Mouse (Mus musculus) adrenal gland, adult 2 months (tissue): ENCODE data around the gene Radil. TPM values are rescaled to one million over a fixed set of nuclear protein-coding genes. Genes with fewer than 3 reads are reported as not detected.
A peak's percentile ranks its signal among the peaks of the same experiment; 100 is the strongest.

ENCODE experiments used
- DNase-seq: peaks from one replicate; pipeline ENCODE4 v3.0.0; 2021
- polyA plus RNA-seq: library from polyadenylated mRNA; depleted of rRNA; stranded (reverse); fragments of >200 nt; gene quantifications from 2 replicates; pipeline ENCODE4 v1.2.3, GENCODE M21; 2012; rRNA removed
- total RNA-seq, 2 experiments: library from RNA; stranded (reverse); gene quantifications; 2 replicates each; pipeline ENCODE4 v1.2.3; 2021

Gene Radil
- total and polyA plus RNA-seq, 3 experiments = 3.5 to 9.3 (median 4.9) TPM

DNA sequence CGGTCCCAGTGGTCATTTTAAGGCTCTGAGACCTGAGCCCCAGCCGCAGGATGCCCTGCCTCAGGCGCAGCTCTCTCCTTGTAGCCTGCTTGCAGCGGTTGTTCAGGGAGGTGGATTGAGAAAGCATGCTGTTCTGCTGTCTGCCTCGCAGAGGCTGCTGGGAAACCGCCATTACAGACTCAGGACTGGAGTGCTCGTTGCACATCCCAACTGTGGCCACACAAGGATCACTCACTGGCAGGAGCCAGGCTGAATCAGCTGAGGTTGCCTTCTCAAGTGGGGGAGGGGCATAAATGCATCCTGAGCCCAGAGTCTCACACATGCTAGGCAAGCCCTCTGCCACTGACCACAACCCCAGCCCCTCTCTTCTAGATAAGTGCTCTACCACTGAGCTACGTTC lies 105.2 kb downstream of the Radil start:
- DNase-seq = no peak

DNA sequence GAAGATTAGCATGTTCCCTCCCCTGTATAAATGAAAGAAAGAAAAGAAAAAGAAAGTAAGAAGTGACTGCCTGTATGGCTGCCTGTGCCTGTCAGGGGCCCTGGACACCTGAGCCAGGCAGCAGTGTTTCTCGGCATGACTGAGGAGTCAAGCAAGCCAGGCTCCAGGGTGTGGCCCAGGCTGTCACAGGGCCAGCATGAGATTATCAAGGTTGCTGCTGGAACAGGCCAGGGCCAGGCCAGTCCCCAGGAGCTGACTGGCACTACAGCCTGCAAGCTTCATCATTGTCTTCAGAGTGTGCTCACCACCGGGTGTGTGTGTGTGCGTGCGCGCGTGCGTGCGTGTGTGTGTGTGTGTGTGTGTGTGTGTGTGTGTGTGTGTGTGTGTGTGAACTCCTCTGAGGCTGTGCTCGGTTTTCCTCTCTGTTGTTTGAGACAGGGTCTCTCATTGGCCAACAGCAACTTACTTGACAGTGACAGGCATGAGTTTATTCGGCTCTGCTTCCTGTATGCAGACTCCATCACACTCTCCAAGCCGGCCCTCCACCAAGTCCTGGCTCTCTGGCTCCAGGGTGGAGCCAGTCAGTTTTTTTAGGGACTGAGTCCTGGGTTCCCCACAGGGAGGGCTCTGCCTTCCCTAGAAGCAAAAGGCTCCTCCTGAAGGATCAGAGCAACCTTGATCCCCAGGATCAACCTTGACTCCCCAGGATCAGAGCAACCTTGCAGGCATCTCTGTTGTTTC lies 105.9 kb downstream of the Radil start:
- DNase-seq = peak; percentile 90

DNA sequence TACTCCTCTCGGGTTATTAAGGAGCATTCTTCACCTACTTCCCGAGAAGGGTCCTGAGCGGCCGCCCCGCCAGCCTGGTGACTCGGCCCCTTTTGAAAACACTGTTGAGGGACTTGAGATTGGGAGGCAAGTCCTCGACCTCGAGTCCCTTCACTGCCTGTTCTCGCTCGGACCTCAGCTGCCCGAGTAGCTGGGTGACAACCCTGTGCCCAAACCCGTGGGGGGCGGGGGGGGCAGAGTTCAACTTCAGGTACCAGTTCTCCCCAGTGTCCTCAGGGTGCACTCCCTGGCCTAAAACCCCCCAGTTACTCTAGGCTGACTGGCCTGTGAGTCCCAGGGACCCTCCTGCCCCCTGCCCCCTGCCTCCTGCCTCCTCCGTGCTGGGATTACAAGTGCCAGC lies 106.9 kb downstream of the Radil start:
- DNase-seq = no peak

DNA sequence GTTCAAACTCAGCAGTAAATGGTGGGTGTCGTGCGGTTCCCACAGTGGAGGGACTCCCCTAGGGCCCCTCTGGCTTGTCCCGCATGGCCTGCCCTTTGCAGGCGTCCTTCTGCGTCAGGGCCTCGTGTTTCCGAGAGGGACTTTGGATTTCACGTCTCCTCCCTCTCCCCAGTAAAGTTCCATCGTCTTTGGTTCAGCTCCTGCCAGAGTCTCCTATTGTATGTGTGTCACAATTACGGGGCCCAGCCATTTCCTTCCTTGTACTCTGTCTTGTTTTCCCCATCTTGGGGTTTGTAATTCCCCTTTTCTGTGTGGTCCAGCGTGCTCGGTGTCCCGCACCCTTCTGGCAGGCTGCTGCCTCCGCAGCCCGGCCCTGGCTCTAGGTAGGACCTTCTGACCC lies 107.4 kb downstream of the Radil start:
- no peak for DNase-seq

DNA sequence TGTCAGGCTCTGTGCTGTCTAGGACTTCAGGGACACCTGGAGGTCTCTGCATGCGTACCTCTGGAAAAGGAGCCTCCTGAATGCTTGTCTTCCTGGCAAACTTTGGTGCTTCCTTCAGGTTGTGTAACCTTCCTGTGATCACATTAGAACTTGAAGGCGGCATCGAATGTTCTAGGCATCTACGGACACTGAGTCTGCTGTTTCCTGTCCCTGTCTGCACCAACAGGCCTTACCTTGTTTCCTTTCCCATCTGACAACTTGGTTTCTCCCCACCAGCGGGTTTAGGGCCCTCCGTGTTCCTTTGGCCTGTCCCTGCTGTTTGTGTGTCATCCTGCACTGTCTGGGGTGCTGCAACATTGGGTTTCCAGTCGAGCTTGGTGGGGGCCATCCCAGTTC lies 108.9 kb downstream of the Radil start:
- no peak for DNase-seq

DNA sequence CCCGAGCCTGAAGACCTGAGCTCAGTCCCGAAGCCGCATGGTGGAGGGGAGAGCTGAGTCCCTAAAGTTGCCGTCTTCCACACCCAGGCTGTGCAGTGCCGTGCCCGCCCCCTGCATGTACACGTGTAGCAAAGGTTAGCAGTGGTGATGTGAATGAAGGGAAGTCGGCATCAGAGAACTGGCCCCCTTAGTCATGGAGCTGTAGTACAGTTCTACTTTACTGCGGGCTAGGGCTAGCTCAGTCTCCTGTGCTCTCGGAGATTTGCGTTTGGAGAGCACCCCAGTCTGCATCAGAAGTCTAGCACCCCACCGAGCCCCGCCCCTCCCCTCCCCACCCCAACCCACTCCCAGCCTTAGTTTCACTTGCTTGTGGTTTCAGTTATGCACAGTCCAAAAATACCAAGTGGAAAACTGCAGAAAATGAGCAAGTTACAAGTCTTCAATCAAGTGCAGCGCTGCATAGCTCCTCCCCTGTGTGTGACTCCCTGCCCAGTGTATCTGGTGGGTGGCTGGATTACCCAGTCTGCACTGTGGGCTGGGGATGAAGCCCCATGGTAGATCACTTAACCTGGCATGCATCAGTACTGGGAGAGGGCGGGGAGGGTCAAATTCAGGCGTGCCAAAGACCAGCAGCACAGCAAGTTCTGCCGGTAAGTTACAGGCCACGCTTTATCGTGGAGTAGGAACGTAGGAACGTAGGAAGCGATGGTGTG lies 109.4 kb downstream of the Radil start:
- no peak for DNase-seq

DNA sequence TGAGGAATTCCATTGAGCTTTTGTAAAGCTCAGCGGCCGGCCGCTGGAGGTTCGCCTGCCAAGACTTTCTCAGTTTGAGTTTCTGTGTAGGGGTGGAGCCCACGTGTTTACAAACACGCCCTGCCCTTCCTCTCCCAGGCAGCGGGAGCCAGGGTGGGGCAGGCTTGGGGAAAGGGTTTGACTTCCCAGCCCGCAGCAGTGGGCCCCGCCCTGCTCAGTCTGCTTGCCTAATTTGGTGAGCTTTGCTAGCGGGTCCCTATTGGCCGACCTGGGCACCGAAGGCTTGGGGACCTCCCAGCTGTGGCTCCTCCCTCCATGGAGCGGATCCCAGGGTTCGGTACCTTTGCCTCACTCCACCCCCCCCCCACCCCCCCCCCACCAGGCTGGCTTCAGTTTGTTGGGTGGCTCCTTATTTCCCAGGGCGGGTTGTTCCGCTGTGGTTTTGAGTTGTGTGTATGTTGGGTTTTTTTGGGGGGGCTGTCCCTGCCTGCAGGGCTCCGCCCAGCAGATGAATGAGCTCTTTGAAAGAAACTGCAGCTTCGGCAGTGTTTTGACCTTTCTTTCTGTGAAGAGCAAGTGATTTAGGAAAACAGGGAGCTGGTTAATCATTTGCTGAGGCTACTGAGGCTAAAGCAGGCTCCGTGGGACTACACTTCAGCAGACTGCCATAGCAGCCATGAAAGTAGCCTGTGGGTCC lies 110.3 kb downstream of the Radil start:
- DNase-seq = peak; percentile 98

DNA sequence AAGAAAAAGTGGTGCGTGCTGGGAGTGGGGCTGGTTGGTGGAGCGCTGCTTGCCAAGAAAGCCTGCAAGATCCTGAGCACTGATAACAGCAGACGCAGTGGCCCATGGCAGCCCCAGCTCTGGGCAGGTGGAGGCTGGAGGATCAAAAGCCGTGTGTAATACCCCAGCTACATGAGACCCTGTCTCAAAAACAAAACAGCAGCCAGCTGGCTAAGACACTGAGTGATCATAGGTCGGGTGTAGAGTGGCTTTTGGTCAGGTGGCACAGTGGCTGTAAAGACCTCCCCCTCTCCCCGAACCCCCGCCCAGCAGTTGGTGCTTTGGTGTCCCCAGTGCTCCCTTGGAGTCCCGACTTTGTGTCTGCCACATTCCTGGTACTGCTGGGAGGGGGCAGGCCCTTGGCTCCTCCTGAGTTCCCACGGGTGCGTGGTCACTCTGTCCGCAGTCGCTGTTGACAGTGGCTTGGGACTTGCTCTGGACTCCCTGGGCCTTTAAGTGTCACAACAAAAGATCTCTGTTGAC lies 110.9 kb downstream of the Radil start:
- DNase-seq = no peak

DNA sequence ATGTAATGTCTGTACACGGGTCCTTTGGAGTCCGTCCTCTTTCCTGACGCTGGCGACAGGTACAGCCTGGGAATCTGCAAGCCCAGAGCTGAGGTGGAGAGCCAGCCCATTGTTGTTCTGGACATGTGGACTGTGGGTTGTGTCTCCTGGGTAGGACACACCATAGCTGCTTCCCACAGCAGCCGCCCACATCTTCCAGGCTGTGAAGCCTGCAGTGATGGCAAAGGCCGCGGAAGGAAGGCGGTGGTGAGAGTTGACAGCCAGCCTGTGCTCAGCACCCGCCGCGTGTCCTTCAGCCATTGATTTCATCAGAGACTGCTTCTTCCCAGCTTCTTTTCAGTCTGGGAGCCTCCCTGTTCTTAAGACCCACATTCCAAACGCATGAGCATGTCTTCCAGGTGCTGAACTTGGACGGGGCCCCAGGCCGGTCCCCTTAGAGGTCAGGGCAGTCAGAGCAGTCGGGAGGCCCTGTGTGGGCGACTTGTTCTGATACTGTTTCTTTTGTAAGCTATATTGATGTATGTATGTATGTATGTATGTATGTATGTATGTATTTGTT lies 112.4 kb downstream of the Radil start:
- DNase-seq = no peak

DNA sequence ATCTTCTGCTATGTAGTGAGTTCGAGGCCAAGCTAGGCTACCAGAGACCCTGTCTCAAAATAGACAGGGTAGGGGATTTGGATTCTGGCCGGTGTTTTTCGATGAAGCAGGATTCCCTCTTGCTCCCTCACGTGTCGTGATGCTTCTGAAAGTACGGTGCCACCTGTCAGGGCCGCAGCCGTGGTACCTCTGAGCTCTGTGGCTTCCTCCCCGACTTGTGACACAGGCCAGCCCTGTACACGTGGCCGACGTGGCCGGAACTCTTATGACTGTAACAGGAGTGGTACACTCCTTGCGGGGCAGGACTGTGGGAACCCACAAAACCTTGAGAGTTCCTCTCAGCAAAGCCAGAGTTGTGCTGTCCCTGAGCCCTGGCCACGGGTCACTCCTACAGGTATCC lies 115.2 kb downstream of the Radil start:
- DNase-seq = no peak

Other genes starting within 250 kb of the Radil start
- gene Foxk1, start 149.6 kb downstream of the Radil start, total RNA-seq = 10 to 100 TPM; 19.7 to 24.6 TPM
- gene Foxk1, start 149.6 kb downstream of the Radil start, polyA plus RNA-seq = 17.2 and 18.2 TPM in 2 replicates
- gene Ap5z1, start 87.2 kb downstream of the Radil start, total RNA-seq = 10 to 100 TPM; 18.5 to 22.7 TPM
- gene Ap5z1, start 87.2 kb downstream of the Radil start, polyA plus RNA-seq = 75.8 and 77.7 TPM in 2 replicates
- under 1 TPM; 0.09 to 0.21 TPM for gene Papolb, start 21.0 kb downstream of the Radil start, total RNA-seq
- 0.03 TPM in 1 of 2 replicates, not detected in the other for gene Papolb, start 21.0 kb downstream of the Radil start, polyA plus RNA-seq
- gene Mmd2, start 57.7 kb upstream of the Radil start, total RNA-seq = 10 to 100 TPM; 35.9 to 53.9 TPM
- 32.0 and 51.8 TPM in 2 replicates for gene Mmd2, start 57.7 kb upstream of the Radil start, polyA plus RNA-seq
- gene Wipi2, start 76.6 kb upstream of the Radil start, total RNA-seq = 100 to 1,000 TPM in 1 of 2 experiments, 10 to 100 TPM in 1; 90.9 to 108 TPM
- gene Wipi2, start 76.6 kb upstream of the Radil start, polyA plus RNA-seq = 58.0 and 63.5 TPM in 2 replicates
- gene Slc29a4, start 141.4 kb upstream of the Radil start, total RNA-seq = 10 to 100 TPM; 20.9 to 32.0 TPM
- gene Slc29a4, start 141.4 kb upstream of the Radil start, polyA plus RNA-seq = 48.8 and 69.9 TPM in 2 replicates